Mouse (Mus musculus) cerebellum, postnatal 10 days (tissue): ENCODE measurements around the gene Spata3.

Experiments
- DNase-seq, 2 experiments: peaks; one replicate each; pipeline ENCODE4 v3.0.0; 2021; ENCODE audit warnings: mixed read lengths in 2 of 2

Spata3 gene

GRCm38 (mm10) chr1:86038191-86038951 lies 21.8 kb downstream of the Spata3 start:
- peak; percentile 56 to 58 for DNase-seq

- DNase-seq, result no peak
These were observed 23.5 kb downstream of the Spata3 start for GRCm38 (mm10) chr1:86040131-86040530.

- no peak for DNase-seq
These were observed 24.2 kb downstream of the Spata3 start for GRCm38 (mm10) chr1:86040817-86041216.

GRCm38 (mm10) chr1:86045056-86045455 lies 28.4 kb downstream of the Spata3 start:
- DNase-seq, result no peak

GRCm38 (mm10) chr1:86045848-86046805 lies 29.5 kb downstream of the Spata3 start, which contains the start of gene 2810459M11Rik:
2810459M11Rik (plus strand) TSS chr1:86045863.
- peak; percentile 51 to 54 for DNase-seq

GRCm38 (mm10) chr1:86046833-86047563 lies 30.4 kb downstream of the Spata3 start:
- DNase-seq, result no peak

GRCm38 (mm10) chr1:86048231-86048630 lies 31.6 kb downstream of the Spata3 start:
- DNase-seq, result no peak

GRCm38 (mm10) chr1:86048744-86049143 lies 32.1 kb downstream of the Spata3 start:
- no peak for DNase-seq

- peak; percentile 96 to 97 for DNase-seq
These were observed 36.7 kb downstream of the Spata3 start for GRCm38 (mm10) chr1:86053198-86053921.

- no peak for DNase-seq
These were observed 38.3 kb downstream of the Spata3 start for GRCm38 (mm10) chr1:86054943-86055342.

GRCm38 (mm10) chr1:86056284-86056683 lies 39.7 kb downstream of the Spata3 start:
- DNase-seq, result no peak

GRCm38 (mm10) chr1:86058856-86059769 lies 42.5 kb downstream of the Spata3 start:
- peak; percentile 97 to 99 for DNase-seq

- DNase-seq, result no peak
These were observed 45.9 kb downstream of the Spata3 start for GRCm38 (mm10) chr1:86062523-86062922.

GRCm38 (mm10) chr1:86064271-86064991 lies 47.8 kb downstream of the Spata3 start, which contains the start of gene Psmd1:
Psmd1 (plus strand) TSS chr1:86064387.
- DNase-seq, result peak; percentile 90 to 94

- no peak for DNase-seq
These were observed 59.9 kb downstream of the Spata3 start for GRCm38 (mm10) chr1:86076565-86076964.
